Mouse (Mus musculus): ENCODE data around the gene Lgi4. TPM values are rescaled to one million over a fixed set of nuclear protein-coding genes. Genes with fewer than 3 reads are reported as not detected.

The Lgi4 gene
- total RNA-seq, 2 experiments from 2014 or later: 0.57 TPM; not detected in 1

DNA sequence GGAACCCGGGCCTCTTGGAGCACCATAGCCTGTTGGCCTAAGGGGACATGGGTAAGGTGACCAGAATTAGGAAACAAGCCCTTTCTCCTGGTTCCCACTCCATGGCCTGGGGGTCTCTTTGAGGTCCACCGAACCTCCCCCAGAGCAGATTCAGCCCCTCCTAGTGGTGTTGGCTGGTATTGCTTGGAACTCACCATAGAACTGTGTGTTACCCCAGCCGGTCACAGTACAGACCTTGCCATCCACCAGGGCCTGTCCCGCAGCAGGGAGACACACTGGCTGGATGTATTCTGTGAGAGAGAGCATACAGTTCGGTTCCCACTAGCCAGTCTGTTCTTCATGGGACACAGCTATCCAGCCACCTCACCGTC, 40.5 kb downstream of the Lgi4 start:
- ATAC-seq (replicated peaks; ENCODE audit: poor library complexity): no peak

DNA sequence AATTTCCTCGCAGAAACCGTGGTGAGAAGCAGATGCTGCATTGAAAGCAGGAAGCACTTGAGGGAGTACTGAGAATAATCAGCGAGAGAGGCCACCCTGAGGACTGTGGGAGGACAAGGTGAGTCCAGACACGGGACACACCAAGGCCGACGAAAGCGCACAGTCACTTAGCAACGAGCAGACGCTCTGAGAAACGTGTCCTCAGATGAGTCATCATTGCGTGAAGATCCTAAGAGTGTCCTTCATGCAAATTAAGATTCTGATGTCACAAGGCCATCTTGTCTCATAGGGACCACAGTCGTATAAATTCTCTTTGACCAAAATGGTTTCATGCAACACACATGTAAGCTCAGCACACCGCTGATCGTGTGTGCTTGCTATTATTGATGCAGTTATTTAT, 41.6 kb downstream of the Lgi4 start:
- ATAC-seq (replicated peaks; ENCODE audit: poor library complexity): no peak

DNA sequence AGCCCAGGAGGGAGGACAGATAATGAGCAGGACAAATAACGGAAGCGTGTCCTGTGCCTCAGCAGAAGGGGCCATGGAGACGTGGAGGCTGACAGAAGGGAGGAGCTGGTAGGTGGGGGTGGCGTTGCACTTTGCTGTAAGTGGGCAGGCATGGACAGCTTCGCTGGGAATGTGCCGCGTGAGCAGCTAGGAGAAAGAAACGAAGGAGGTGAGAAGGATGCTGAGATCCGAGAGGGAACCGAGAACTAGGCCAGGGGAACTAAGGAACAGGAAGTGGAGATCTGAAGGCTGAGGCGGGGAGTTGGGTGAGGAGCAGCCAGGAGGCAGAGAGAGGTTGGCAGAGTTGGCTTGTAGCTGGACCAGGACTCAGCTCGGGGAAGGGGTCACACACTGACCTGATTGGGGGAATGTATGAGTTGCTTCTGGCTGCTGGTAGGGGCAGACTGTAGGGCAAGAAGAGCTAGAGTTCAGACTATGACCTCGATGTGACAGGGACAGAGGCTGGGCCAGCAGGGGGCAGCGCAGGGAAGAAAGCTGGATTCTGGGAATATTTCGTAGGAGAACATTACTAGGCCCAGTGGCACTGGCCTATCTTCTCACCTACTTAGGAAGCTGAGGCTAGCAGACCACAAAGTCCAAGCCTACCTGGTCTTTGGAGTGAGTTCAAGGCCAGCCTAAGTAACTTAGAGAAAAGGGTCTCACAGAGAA, 46.1 kb downstream of the Lgi4 start:
- peak; percentile 38 for ATAC-seq (replicated peaks; ENCODE audit: poor library complexity)

DNA sequence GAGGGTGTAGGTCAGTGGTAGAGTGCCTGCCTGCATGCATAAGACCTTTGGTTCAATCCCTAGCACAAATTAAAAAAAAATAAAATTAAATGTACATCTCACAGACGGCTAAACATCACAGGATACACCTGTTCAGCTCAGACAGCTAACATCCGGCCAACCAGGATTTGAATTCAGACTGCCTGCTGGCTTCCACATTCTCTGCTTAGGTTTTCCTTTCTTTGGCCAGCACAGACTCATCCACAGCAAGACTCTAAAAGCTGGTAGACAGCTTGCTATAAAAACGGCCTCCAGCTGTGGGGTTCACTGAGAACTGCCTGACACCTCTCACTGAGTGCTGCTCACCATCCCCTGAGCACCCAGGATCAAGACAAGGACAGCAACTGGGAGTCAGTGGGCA, 47.0 kb downstream of the Lgi4 start:
- no peak for ATAC-seq (replicated peaks; ENCODE audit: poor library complexity)

DNA sequence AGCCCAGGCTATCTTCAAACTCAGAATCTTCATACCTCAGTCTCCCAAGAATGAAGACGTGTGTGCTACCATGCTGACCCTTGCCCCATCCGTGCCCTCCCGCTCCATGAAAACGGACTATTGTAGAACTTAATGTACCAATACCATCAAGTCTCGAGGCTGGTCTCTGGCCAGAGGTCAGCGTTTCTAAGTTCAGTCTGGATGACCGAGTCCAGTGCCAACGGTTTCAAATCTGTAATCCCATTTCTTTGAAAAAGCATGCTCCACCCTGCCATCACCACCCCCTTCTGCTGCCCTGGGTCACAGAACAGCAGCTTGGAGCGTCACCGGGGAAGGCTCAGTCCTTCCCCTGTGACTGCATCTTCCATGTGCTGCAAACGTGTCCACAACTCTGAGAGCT, 48.6 kb downstream of the Lgi4 start:
- ATAC-seq (replicated peaks; ENCODE audit: poor library complexity): no peak

DNA sequence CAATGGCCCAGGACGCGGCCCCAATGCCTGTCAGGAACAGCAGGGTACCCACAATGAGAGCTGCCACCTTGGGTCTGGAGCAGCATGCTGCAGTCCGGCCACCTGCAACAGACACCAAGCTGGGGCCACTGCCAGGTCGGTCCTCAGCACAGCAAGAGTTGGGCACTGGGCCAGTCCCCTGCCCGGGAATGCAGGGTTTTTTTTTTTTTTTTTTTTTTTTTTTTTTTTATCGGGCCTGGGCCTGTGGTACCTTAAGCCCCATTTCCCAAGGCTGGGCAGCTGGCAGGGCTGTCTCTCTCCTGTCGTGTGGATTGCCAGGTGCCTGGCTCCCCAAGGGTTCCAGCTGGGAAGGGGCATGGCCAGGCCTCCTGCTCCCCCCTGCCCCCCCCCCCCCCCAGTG, 49.9 kb downstream of the Lgi4 start:
- ATAC-seq (replicated peaks; ENCODE audit: poor library complexity): peak; percentile 16; the same call in 1 of the 2 replicates

DNA sequence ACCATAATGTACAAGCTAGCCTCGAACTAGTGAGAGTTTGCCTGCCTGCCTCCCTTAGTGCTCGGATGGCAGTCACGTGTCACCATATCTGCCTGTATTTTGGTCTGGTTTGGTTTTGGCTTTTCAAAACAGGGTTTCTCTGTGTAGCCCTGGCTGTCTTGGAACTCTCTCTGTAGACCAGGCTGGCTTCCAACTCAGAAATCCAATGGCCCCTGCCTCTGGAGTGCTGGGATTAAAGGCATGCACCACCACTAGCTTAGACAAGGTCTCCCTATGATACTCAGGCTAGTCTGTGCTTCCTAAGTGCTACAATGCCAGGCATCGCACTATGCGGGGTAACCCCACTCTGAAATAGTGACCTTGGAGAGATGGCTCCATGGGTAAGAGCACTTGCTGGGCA, 50.7 kb downstream of the Lgi4 start:
- no peak for ATAC-seq (replicated peaks; ENCODE audit: poor library complexity)

DNA sequence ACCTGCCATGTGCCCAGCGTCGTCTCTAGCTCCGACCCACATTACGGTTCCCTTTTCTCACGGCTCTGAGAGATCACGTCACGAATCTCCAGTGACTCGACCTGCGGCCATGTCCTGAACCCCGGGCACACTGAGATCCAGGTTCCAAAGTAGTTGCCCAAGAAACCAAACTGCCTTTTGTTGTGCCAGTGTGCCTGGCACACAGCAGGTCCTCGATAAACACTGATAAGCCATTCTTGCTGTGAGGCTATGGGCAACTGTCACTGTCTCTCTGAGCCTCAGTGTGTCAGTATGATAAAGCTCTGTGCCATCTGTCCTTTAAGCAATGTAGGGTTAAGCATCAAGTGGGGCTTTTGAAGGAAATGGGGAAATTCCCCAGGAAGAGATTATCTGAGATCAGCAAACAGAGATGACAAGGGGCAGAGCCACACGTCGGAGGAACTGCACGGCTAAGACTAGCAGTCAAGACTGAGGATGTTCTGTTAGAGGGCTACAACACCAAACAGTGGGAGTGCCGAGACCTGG, 51.8 kb downstream of the Lgi4 start:
- peak; percentile 64 for ATAC-seq (replicated peaks; ENCODE audit: poor library complexity)

DNA sequence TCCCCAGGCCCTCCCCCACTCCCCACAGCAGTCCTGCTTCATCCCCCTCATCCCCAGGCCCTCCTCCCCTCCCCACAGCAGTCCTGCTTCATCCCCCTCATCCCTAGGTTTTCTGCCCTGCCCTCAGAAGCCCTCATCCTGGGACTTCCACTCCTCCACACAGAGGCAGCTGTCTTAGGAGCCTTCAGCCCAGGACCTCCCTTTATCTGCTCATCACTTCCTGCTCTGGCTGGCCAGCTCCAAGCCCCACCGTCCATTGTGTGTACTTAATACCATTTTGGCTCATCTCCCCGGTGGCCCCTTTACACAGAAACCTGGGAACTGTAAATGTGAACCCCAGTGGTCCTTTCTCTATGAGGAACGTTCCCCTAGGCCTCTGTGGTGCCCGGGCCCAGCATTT, 52.9 kb downstream of the Lgi4 start:
- no peak for ATAC-seq (replicated peaks; ENCODE audit: poor library complexity)

DNA sequence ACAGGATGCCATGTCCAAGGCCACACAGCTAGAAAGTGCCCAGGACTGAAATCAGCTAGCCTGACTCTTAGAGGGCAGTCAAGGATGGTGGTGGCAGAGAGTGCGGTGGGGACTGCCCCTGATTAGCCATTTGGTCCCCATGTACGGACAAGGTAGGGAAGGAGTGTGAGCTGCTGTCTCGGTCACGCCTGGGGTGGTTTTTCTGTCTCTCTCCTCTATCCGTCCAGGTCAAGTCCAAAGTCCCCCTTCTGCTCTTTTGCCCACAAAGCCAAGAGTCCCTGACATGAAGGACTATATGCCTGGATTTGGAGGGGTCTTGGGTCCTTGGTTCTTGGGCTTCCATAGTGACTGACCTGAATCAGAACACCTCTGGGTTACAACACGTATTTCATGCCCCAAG, 54.7 kb downstream of the Lgi4 start:
- no peak for ATAC-seq (replicated peaks; ENCODE audit: poor library complexity)

DNA sequence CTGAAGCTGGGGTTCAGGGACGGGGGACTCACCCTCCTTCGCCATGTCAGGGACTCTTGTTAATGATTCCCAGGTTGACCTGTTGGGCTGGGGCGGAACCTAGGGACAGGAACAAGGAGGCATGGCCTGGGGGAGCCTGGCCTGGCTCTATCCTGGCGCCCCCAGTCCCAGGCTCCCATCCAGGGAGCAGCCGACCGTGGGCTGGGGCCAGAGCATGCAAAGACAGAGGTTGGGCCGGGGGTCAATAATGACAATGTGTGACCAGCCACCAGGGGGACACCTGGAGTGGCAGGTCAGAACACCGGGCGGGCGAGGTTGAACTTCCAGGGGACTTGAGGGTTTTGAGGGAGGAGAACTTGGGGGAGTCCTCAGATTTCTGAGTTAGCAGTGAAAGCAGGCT, 55.5 kb downstream of the Lgi4 start:
- ATAC-seq (replicated peaks; ENCODE audit: poor library complexity): no peak

DNA sequence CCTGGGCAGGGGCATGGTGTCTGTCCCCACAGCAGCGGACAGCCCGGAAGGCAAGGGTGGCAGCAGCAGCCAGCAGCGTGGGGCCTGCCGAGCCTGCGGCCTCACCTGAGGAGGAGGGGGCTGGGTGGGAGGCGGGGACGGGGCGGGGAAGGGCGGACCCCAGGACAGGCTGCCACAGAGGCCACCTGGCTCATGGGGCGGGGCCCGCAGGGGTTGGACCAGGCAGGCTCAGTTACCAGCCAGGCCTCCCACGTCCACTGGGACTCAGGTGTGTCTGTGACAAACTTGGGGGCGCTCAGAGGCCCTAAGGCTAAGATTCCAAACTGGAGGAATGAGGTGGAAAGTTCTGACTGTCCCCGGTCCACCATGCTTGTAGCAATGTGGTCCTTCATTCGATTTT, 56.0 kb downstream of the Lgi4 start, which contains the start of gene Hpn:
TSS of gene Hpn (minus strand) at position 109 of the 400 bp plus-strand sequence.
- ATAC-seq (replicated peaks; ENCODE audit: poor library complexity): no peak

DNA sequence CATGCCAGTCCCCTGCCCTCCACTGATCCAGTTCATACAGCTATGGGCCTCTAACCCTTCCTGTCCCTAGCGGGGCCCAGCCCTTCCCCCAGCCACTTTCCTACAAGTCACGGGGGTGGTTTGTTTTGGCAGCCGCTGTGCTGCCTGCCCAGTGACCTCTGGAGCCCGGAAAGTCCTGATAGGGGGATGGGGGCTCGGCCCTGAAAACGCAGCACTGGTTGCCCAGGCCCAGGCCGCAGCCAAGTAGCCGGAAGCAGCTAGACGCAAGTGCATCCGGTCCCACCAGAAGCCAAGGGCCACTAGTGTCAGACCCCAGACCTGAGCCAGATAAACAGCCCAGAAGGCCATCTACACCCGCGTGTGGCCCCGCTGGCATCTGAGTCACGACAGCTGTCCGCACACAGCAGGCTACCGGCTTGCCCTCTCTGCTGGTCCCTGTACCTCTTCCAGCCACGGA, 56.5 kb downstream of the Lgi4 start:
- peak; percentile 27 for ATAC-seq (replicated peaks; ENCODE audit: poor library complexity)

DNA sequence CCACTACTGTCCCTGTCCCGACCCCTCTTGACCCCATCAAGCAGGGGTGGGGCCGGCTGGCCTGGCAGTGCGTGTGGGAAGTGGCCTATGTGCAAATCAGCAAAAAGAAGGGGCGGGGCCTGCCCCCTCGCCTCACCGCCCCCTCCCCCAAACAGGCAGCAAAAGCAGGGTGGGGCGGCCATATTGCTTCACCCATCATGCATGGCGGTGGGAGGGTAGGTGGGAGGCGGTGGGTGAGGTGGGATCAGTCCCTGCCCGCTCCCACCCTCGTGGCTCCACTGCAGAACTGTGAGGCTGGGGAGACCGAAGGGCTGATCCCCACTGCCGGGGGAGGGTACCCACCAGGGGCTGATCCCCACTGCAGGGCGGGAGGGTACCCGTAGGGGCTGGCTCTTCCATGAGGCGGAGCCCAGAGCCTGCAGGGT, 57.6 kb downstream of the Lgi4 start:
- no peak for ATAC-seq (replicated peaks; ENCODE audit: poor library complexity)

DNA sequence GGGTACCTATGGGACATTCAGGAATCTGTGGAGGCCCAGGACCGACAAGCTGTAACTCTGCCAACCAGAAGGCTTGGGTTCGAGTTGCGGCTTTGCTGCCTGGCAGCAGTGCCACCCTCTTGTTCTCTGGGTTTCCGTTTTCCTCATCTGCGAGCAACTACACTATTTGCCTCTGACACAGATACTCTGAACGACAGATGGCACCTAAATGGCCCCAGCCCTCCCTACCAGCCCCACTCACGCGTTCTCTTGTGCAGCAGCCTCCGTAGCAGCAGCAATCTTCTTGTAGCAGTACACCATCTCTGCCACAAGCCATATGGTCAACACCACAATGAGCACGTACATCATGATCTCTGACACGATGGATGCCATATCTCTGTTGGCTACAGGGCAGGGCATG, 58.3 kb downstream of the Lgi4 start:
- no peak for ATAC-seq (replicated peaks; ENCODE audit: poor library complexity)

DNA sequence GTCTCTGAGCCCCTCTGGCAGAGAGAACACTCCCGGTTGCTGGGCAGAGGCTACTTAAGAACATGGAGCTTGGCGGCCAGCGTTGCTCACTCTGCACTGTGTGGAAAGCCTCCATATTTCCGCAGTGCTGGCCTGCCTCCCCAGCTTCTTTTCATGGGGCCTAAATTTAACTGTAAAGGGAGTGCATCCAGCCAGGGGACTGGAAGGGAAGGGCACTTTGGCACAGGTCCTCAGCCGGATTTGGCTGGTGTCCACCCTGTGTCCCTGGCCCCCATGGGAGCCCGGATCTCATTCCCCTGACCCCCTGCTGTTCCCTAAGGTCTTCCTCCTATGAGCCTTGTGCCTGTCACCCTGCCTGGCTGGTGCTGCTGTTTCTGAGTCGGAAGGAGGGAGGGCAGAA, 59.3 kb downstream of the Lgi4 start:
- no peak for ATAC-seq (replicated peaks; ENCODE audit: poor library complexity)

DNA sequence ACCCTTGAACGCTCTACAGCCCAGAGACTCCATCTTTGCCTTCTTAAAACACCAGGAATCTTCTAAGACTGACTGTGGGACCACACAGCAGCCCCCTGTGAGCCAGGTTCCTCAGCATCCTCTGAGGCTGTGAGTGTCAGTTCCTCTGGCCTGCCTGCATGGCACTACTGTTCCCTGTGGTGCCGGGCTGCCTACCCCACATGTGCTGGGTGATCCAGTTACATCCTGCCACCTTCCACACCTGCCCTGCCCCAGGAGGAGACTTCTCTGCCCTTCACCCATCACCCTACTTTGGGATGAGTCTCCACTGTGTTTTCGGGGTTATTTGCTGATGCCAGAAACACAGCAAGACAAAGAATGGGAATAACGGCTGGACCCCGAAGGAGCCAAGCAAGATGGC, 60.4 kb downstream of the Lgi4 start:
- no peak for ATAC-seq (replicated peaks; ENCODE audit: poor library complexity)

Other genes starting within 250 kb of the Lgi4 start
- 8.5 and 8.8 TPM in 2 replicates for gene Ffar2, start 235.6 kb upstream of the Lgi4 start, total RNA-seq (2015)
- gene Ffar2, start 235.6 kb upstream of the Lgi4 start, total RNA-seq (2017): 25.9 and 31.5 TPM in 2 replicates
- gene Ffar3, start 203.2 kb upstream of the Lgi4 start, total RNA-seq (2015): not detected in 2 replicates
- not detected in 2 replicates for gene Ffar3, start 203.2 kb upstream of the Lgi4 start, total RNA-seq (2017)
- not detected in 2 replicates for gene Ffar1, start 197.8 kb upstream of the Lgi4 start, total RNA-seq (2015)
- not detected in 2 replicates for gene Ffar1, start 197.8 kb upstream of the Lgi4 start, total RNA-seq (2017)
- 0.29 and 1.3 TPM in 2 replicates for gene Cd22, start 179.0 kb upstream of the Lgi4 start, total RNA-seq (2015)
- 0.07 and 0.29 TPM in 2 replicates for gene Cd22, start 179.0 kb upstream of the Lgi4 start, total RNA-seq (2017)
- gene Mag, start 144.5 kb upstream of the Lgi4 start, total RNA-seq (2015): 0.39 TPM in 1 of 2 replicates, not detected in the other
- 0.37 and 1.3 TPM in 2 replicates for gene Mag, start 144.5 kb upstream of the Lgi4 start, total RNA-seq (2017)
- gene Hamp2, start 134.7 kb upstream of the Lgi4 start, total RNA-seq (2015): not detected in 2 replicates
- gene Hamp2, start 134.7 kb upstream of the Lgi4 start, total RNA-seq (2017): not detected in 2 replicates
- gene Hamp, start 115.3 kb upstream of the Lgi4 start, total RNA-seq (2015): not detected in 2 replicates
- not detected in 2 replicates for gene Hamp, start 115.3 kb upstream of the Lgi4 start, total RNA-seq (2017)
- 92.6 and 97.4 TPM in 2 replicates for gene Usf2, start 102.5 kb upstream of the Lgi4 start, total RNA-seq (2015)
- gene Usf2, start 102.5 kb upstream of the Lgi4 start, total RNA-seq (2017): 137 and 162 TPM in 2 replicates
- gene Lsr, start 85.9 kb upstream of the Lgi4 start, total RNA-seq (2015): 0.12 and 0.59 TPM in 2 replicates
- 0.33 and 0.68 TPM in 2 replicates for gene Lsr, start 85.9 kb upstream of the Lgi4 start, total RNA-seq (2017)
- 0.10 and 0.34 TPM in 2 replicates for gene Fam187b, start 85.6 kb upstream of the Lgi4 start, total RNA-seq (2015)
- 0.42 and 0.91 TPM in 2 replicates for gene Fam187b, start 85.6 kb upstream of the Lgi4 start, total RNA-seq (2017)
- 389 and 471 TPM in 2 replicates for gene Fxyd5, start 16.9 kb upstream of the Lgi4 start, total RNA-seq (2015)
- gene Fxyd5, start 16.9 kb upstream of the Lgi4 start, total RNA-seq (2017): 244 and 257 TPM in 2 replicates
- not detected in 2 replicates for gene Fxyd7, start 7.9 kb upstream of the Lgi4 start, total RNA-seq (2015)
- gene Fxyd7, start 7.9 kb upstream of the Lgi4 start, total RNA-seq (2017): not detected in 2 replicates
- not detected in 2 replicates for gene Fxyd1, start 2.1 kb upstream of the Lgi4 start, total RNA-seq (2015)
- not detected in 2 replicates for gene Fxyd1, start 2.1 kb upstream of the Lgi4 start, total RNA-seq (2017)
- gene Fxyd3, start 17.4 kb downstream of the Lgi4 start, total RNA-seq (2015): not detected in 2 replicates
- gene Fxyd3, start 17.4 kb downstream of the Lgi4 start, total RNA-seq (2017): not detected in 2 replicates
- gene Hpn, start 55.9 kb downstream of the Lgi4 start, total RNA-seq (2015): 6.9 and 8.7 TPM in 2 replicates
- gene Hpn, start 55.9 kb downstream of the Lgi4 start, total RNA-seq (2017): 1.1 and 4.9 TPM in 2 replicates
- gene Scn1b, start 67.7 kb downstream of the Lgi4 start, total RNA-seq (2015): not detected in 2 replicates
- 0.17 and 0.37 TPM in 2 replicates for gene Scn1b, start 67.7 kb downstream of the Lgi4 start, total RNA-seq (2017)
- 67.1 and 71.7 TPM in 2 replicates for gene Gramd1a, start 96.6 kb downstream of the Lgi4 start, total RNA-seq (2015)
- 24.6 and 28.8 TPM in 2 replicates for gene Gramd1a, start 96.6 kb downstream of the Lgi4 start, total RNA-seq (2017)
- gene Scgb2b2, start 231.2 kb downstream of the Lgi4 start, total RNA-seq (2015): not detected in 2 replicates
- gene Scgb2b2, start 231.2 kb downstream of the Lgi4 start, total RNA-seq (2017): not detected in 2 replicates
- gene Scgb1b2, start 232.5 kb downstream of the Lgi4 start, total RNA-seq (2015): not detected in 2 replicates
- gene Scgb1b2, start 232.5 kb downstream of the Lgi4 start, total RNA-seq (2017): not detected in 2 replicates

All from megakaryocyte progenitor cell, adult 5-6 weeks (primary cell).